Comparison of ENCODE assay signal across 8 mouse cellular contexts in the genomic region with DNA sequence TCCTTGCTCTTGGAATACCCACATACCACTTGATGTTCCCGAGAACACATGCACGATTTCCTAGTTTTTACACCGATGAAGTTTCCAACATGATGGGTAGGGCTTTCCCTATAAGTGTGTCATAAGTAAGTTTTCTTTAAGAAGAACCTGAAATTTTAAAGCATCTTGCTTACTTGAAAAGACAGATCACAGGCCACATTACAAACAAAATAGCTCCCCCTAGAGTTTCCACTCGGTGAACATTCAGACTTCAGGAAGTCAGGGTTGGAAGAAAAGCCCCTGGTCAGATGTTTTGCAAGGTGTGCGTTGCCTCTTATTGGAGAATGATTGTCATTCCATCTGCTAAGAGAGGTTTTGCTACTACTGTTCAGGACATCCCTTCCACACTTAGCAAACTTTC.
DNase-seq lines count a peak whose midpoint lies in the region.

No protein-coding gene starts in this region.

- peak; percentile 21 to 34 for DNase-seq in cerebellum, postnatal 14 days
- DNase-seq in cerebellum, adult 9-11 months, result no peak
- peak; percentile 16 to 58 for DNase-seq in left cerebral cortex, postnatal 25 days (ENCODE audit: low spot score in 2 of 2)
- DNase-seq in left cerebral cortex, adult 8-10 months (ENCODE audit: low spot score in 2 of 2), result no peak
- DNase-seq in embryo, embryonic 11 days, result peak; percentile 70
- peak; percentile 76 for DNase-seq in lung, postnatal 10 days
- DNase-seq in T-cell, adult 2 months (ENCODE audit: low spot score), result no peak
- DNase-seq in spleen, postnatal 36 days (ENCODE audit: low spot score in 2 of 2), result no peak

- intact Hi-C loops in left cerebral cortex, postnatal 25 days (cut with DNase I), result loop anchor here (2.0 to 5.0 kb wide), 2 partner anchors 503 to 658 kb away; partner anchors contain the start of gene Adamts9

Comparison
In these comparisons a context has a peak if more than half of its experiments do, and no peak if none do; other contexts are left out.
1. DNase-seq: peak in cerebellum, postnatal 14 days (2 of 2), left cerebral cortex, postnatal 25 days (2 of 2), embryo, embryonic 11 days (single experiment) and lung, postnatal 10 days (single experiment); none in cerebellum, adult 9-11 months (single experiment), left cerebral cortex, adult 8-10 months (0 of 2), T-cell, adult 2 months (single experiment) and spleen, postnatal 36 days (0 of 2).